Mouse (Mus musculus): ENCODE measurements around the gene Usp22.
A peak's percentile ranks its signal among the peaks of the same experiment; 100 is the strongest.

The Usp22 gene

GRCm38 (mm10) chr11:61104241-61104901 lies 70.5 kb downstream of the Usp22 start:
- peak; percentile 97 for DNase-seq (ENCODE audit: low read depth, low spot score)

DNA sequence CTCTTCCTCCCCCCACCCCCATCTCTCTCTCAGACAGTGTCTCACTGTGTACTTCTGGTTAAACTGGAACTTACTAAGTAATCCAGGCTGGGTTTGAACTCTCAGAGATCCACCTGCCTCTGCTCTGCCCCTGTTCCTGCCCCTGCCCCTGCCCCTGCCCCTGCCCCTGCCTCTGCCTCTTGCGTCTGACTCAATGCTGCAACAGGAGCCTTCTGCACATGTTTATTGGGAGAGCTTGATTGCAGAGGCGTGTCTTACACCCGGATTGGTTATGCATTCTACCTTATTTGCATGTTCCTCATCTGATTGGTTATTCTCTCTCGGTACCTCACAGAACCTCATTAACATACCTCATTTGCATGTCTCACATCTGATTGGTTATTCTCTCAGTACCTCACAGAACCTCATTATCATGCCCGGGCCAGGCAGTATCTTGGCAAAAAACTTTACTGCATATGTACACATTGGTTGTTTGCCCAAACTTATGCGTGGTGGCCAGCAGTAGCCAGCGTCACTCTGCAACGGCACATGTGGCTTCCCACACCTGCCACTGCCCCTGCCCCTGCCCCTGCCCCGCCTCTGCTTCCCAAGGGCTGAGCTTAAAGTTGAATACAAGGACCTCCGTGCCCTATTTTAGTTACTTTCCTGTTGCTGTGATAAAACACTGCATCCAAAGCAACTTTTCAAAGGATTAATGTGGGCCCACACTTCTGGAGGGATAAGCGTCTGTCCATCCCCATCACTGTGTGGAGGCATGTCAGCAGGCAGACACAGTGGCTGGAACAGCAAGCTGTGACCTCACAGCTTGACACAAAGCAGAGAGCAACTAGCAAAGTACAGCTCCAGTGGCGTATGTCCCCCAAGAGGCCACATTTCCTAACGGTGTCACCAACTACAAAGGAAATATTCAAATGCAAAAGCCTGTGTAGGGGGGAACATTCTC lies 72.2 kb downstream of the Usp22 start:
- DNase-seq (ENCODE audit: low read depth, low spot score): no peak

Measured in 3T3-L1 (cell line).